Mouse (Mus musculus) forebrain, embryonic 12.5 days (tissue): ENCODE data around the gene Tapbp. TPM values are rescaled to one million over a fixed set of nuclear protein-coding genes. Genes with fewer than 3 reads are reported as not detected.
"Not testable (repeated sequence)": the region's sequence is repeated elsewhere in the genome, so short reads cannot be mapped to it uniquely, and the experiment has no call there.

Experiments used
- ATAC-seq: fragments of 200-750 bp; cut with Nextera tagmentation; 2 replicates; pipeline ENCODE4 v1.8.0; 2017; ENCODE audit warnings: moderate TSS enrichment; ENCODE audit not compliant: low FRiP score
- H3K27ac ChIP-seq: fragments of 300-500 bp; sonication (generic); 2 replicates; pipeline ENCODE4 v1.5.1; 2016; ENCODE audit warnings: mild to moderate bottlenecking
- H3K27me3 ChIP-seq: fragments of 300-500 bp; sonication (generic); 2 replicates; pipeline ENCODE4 v1.6.1; 2016; ENCODE audit warnings: mild to moderate bottlenecking
- H3K36me3 ChIP-seq: fragments of 300-500 bp; sonication (generic); replicated peaks from 2 replicates; pipeline ENCODE4 v1.6.1; 2016; ENCODE audit warnings: mild to moderate bottlenecking
- H3K4me1 ChIP-seq: fragments of 300-500 bp; sonication (generic); 2 replicates; pipeline ENCODE4 v1.6.1; 2016
- H3K4me2 ChIP-seq: fragments of 300-500 bp; sonication (generic); 2 replicates; pipeline ENCODE4 v1.6.1; 2016; ENCODE audit warnings: mild to moderate bottlenecking, moderate library complexity
- H3K4me3 ChIP-seq: fragments of 300-500 bp; sonication (generic); replicated peaks from 2 replicates; pipeline ENCODE4 v1.5.1; 2016; ENCODE audit warnings: mild to moderate bottlenecking
- H3K9ac ChIP-seq: fragments of 300-500 bp; sonication (generic); 2 replicates; pipeline ENCODE4 v1.6.1; 2016; ENCODE audit warnings: mild to moderate bottlenecking
- H3K9me3 ChIP-seq: fragments of 300-500 bp; sonication (generic); 2 replicates; pipeline ENCODE4 v1.6.1; 2016
- WGBS: fragments of 180-500 bp; shearing (Covaris S2); methylation state at CpG from one replicate; pipeline ENCODE4 v1.1.7; 2016; 5-methylcytosine and 5-hydroxymethylcytosine counted together
- polyA plus RNA-seq: library from polyadenylated mRNA; unstranded; fragments of >200 nt; fragmentation: Nextera tagmentation; extraction: Ambion mirVana; gene quantifications from 2 replicates; pipeline ENCODE4 v1.2.1, GENCODE M21; 2016

The Tapbp gene
- polyA plus RNA-seq, 1 experiment from 2014 or later: 19.5 TPM

DNA sequence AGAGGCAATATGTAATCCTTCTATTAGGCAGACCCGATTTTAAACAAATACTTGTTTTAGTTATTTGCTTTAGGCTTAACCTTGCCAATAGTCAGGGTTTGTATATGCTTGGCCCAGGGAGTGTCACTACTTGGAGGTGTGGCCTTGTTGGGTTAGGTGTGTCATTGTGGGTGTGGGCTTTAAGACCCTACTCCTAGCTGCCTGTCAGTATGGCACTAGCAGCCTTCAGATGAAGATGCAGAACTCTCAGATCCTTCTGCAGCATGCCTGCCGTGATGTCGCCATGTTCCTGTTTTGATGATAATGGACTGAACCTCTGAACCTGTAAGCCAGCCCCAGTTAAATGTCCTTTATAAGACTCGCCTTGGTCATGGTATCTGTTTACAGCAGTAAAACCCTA, 22.7 kb upstream of the Tapbp start:
- not testable (repeated sequence) for H3K9me3 ChIP-seq, H3K4me2 ChIP-seq, H3K4me3 ChIP-seq, H3K27me3 ChIP-seq, H3K36me3 ChIP-seq, H3K27ac ChIP-seq, ATAC-seq, H3K9ac ChIP-seq
- peaks cover 13% of the 10 kb centered on the region for H3K4me1 ChIP-seq
- 82% methylated on average over 4 of the region's 4 CpGs for WGBS

DNA sequence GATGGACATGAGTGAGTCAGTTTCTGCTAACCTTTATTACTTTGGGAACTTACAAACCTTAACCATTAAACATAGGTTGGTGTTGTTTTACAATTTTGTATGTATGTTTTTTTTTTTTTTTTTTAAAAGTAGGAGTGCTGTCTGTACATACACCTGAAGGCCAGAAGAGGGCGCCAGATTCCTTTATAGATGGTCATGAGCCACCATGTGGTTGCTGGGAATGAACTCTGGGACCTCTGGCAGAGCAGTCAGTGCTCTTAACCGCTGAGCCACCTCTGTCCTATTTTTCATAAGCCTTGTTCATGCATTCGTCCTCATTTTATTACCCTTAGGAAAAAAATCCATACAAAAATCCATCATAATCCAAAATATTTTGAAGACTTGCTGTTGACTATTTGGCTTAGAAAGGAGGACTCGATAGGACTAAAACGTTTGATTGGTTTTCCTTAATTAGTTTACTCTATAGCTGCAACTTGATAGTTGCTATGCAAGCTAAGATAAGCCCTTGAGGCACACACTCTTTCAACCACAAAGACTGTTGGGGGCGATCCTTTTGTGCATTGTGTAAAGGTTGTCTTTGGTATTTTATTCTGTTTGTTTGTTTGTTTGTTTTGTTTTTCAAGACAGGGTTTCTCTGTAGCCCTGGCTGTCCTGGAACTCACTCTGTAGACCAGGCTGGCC, 18.4 kb upstream of the Tapbp start:
- no peak for ATAC-seq
- H3K4me1 ChIP-seq: no peaks in the 10 kb centered on the region
- no peaks in the 10 kb centered on the region for H3K9me3 ChIP-seq
- no peak overlapping the region for H3K4me3 ChIP-seq
- no peak overlapping the region for H3K9ac ChIP-seq
- WGBS: 39% methylated on average over 6 of the region's 6 CpGs
- H3K27ac ChIP-seq: no peak overlapping the region
- H3K4me2 ChIP-seq: no peak overlapping the region
- no peaks in the 10 kb centered on the region; the same call in 1 of the 2 replicates for H3K27me3 ChIP-seq
- no peaks in the 10 kb centered on the region for H3K36me3 ChIP-seq

DNA sequence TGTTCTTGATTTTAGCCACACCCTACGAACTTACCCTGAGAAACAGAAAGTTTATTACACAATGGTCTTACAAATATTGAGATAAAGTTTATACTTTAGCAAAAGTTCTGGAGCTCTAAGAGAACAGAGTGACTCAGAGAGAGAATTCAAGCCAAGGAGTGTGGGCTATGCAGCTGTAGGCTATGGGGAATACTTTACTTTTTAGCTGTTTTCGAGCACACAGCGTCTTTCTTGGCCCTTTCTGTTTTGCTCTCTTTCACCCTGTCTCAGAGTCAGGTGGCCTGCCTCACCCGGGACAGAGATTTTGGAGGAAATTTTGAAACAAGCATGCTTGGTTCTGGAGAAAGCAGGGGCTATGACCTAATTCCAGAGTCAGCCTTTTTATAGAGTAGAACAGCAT, 17.5 kb upstream of the Tapbp start:
- not testable (repeated sequence) for ATAC-seq, H3K9me3 ChIP-seq, H3K27me3 ChIP-seq, H3K4me1 ChIP-seq, H3K36me3 ChIP-seq, H3K4me2 ChIP-seq, H3K27ac ChIP-seq, H3K4me3 ChIP-seq, H3K9ac ChIP-seq
- 80% methylated on average over 4 of the region's 4 CpGs for WGBS

DNA sequence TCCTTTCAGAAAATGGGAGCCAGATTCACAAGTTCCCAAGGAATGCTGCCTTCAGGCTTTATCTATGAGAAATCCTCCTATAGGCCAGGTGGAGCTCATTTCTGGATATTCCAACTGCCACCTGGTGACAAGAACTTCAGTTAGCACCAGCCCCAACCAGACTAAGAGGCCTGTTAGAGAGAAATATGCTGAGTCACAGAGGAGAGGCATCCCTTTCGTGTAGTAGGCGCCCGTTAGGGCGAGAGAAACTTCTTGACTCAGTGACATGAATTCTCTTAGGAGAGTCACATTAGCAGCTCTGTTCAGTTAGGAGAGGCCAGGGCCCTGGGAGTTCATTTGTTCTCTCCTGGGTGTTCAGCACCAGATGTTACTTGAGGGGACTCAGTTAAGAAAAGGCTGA, 16.1 kb upstream of the Tapbp start:
- no peaks in the 10 kb centered on the region; the same call in 1 of the 2 replicates for H3K27me3 ChIP-seq

DNA sequence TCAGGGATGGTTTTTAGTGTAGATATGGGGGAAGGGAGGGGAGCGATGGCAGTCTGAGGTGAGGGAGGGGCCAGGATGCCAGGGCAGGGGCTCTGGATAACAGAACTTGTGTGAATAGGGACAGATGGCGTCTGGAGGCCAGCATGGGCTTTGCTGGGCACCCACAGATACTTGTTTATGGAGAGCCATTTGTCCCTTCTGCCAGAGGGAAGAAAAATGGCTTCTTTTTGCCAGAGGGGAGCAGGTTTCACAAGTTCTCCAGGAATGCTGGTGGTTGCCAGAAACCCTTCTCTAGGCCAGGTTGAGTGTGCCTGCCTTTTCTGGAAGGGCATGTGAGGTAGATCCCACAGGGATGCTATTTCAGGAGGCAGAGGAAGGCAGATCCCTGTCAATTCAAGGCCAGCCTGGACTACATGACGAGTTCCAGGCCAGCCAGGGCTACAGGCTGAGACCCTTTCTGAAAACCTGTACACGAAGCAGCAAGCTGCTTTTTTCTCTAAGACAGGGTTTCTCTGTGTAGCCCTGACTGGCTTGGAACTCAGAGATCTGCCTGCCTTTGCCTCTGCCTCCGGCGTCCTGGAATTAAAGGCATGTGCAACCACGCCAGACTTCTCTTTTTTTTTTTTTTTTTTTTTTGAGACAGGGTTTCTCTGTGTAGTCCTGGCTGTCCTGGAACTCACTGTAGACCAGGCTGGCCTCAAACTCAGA, 15.3 kb upstream of the Tapbp start:
- Histone ChIP-seq H3K4me1 (no peaks in the 10 kb centered on the region), H3K4me2 (no peak overlapping the region), H3K9ac (0 out of 2 replicates have a peak overlapping the region, but pooled peaks have one; percentile 1), H3K27ac (no peak overlapping the region), H3K27me3 (no peaks in the 10 kb centered on the region), H3K4me3 (no peak overlapping the region), H3K9me3 (no peaks in the 10 kb centered on the region), H3K36me3 (no peaks in the 10 kb centered on the region)
- 74% methylated on average over 7 of the region's 7 CpGs for WGBS
- no peak for ATAC-seq

More for the DNA sequence above, 16.1 kb upstream of the Tapbp start:
- no peaks in the 10 kb centered on the region for H3K9me3 ChIP-seq
- no peaks in the 10 kb centered on the region for H3K36me3 ChIP-seq
- ATAC-seq: no peak
- H3K9ac ChIP-seq: no peak overlapping the region
- WGBS: 86% methylated on average over 4 of the region's 4 CpGs
- no peak overlapping the region for H3K27ac ChIP-seq
- H3K4me2 ChIP-seq: no peak overlapping the region
- H3K4me1 ChIP-seq: no peaks in the 10 kb centered on the region
- no peak overlapping the region for H3K4me3 ChIP-seq

DNA sequence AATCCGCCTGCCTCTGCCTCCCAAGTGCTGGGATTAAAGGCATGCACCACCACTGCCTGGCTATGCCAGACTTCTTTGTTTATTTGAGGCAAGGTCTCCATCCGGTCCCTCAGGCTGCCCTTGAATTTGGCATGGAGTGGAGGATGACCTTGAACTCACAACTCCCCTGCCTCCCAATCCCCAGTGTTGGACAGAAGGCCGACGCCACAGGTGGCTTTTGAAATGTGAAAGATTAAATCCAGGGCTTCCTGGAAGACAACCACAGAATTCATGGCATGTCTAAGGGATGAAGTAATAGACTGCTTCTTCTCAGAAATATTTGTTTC, 14.7 kb upstream of the Tapbp start:
- 89% methylated on average over 4 of the region's 4 CpGs for WGBS
- no peaks in the 10 kb centered on the region for H3K4me1 ChIP-seq
- H3K4me2 ChIP-seq: no peak overlapping the region
- no peak overlapping the region for H3K27ac ChIP-seq
- H3K9me3 ChIP-seq: no peaks in the 10 kb centered on the region
- no peaks in the 10 kb centered on the region for H3K36me3 ChIP-seq
- H3K4me3 ChIP-seq: no peak overlapping the region
- no peak for ATAC-seq
- no peaks in the 10 kb centered on the region for H3K27me3 ChIP-seq
- H3K9ac ChIP-seq: no peak overlapping the region

DNA sequence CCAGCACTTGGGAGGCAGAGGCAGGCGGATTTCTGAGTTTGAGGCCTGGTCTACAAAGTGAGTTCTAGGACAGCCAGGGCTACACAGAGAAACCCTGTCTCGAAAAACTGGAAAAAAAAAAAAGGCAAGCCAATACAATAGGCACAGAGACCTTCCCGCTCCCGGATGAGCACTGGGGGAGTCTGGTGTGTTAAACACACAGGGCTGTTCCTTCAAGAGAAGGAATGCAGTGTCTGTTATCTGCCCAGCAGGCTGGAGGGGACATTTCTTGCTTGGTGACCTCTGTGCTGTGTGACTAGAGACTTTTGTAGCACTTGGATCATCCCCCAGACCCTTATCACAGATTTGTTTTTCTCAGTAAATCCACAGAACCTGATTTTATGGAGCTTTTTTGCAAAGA, 14.0 kb upstream of the Tapbp start:
- no peak for ATAC-seq
- WGBS: 78% methylated on average over 4 of the region's 4 CpGs
- no peaks in the 10 kb centered on the region for H3K9me3 ChIP-seq
- no peak overlapping the region for H3K4me3 ChIP-seq
- H3K9ac ChIP-seq: no peak overlapping the region
- no peak overlapping the region for H3K4me2 ChIP-seq
- no peaks in the 10 kb centered on the region for H3K36me3 ChIP-seq
- no peaks in the 10 kb centered on the region for H3K27me3 ChIP-seq
- no peaks in the 10 kb centered on the region for H3K4me1 ChIP-seq
- H3K27ac ChIP-seq: no peak overlapping the region

DNA sequence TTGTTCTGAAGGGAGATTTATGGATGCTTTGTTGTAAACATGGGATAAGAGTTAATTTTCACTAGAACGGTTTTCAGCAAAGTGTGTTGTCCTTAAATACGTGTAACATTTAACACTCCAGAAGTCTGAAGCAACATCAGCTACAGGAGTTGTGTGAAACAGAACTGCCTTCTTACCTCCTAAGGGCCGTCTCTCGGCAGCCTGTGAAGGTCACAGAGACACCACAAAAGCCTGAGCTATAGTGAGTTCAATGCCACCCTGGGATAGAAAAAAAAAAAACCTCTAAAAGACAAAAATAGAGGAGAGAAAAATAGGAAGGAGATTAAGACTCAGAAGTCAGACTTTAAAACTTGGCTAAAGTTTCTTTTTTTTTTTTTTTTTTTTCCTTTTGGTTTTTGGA, 13.6 kb upstream of the Tapbp start:
- H3K4me3 ChIP-seq: no peak overlapping the region
- 75% methylated on average over 4 of the region's 4 CpGs for WGBS
- H3K4me2 ChIP-seq: no peak overlapping the region
- no peaks in the 10 kb centered on the region for H3K4me1 ChIP-seq
- H3K9me3 ChIP-seq: no peaks in the 10 kb centered on the region
- no peaks in the 10 kb centered on the region for H3K27me3 ChIP-seq
- no peak overlapping the region for H3K9ac ChIP-seq
- no peak overlapping the region for H3K27ac ChIP-seq
- H3K36me3 ChIP-seq: no peaks in the 10 kb centered on the region
- ATAC-seq: no peak

DNA sequence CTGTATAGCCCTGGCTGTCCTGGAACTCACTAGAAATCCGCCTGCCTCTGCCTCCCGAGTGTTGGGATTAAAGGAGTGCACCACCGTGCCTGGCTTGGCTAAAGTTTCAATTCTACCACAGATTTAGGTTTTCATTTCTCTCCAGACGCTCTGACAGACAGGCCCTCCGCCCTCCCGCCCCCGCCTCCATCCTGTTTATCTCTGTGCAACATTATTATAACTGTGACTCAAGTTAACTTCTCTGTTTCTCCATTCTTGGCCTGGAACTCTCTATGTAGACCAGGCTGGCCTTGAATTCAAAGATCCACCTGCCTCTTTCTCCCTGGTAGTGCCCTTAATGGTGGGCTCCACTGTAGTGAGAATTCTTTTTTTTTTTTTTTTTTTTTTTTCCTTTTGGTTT, 13.2 kb upstream of the Tapbp start:
- 90% methylated on average over 7 of the region's 7 CpGs for WGBS
- H3K27ac ChIP-seq: no peak overlapping the region
- H3K27me3 ChIP-seq: no peaks in the 10 kb centered on the region
- ATAC-seq: no peak
- no peak overlapping the region for H3K4me2 ChIP-seq
- no peaks in the 10 kb centered on the region for H3K9me3 ChIP-seq
- no peak overlapping the region for H3K9ac ChIP-seq
- no peaks in the 10 kb centered on the region for H3K36me3 ChIP-seq
- H3K4me1 ChIP-seq: 0 out of 2 replicates have a peak, but pooled peaks cover under 1% of the 10 kb centered on the region
- H3K4me3 ChIP-seq: no peak overlapping the region

DNA sequence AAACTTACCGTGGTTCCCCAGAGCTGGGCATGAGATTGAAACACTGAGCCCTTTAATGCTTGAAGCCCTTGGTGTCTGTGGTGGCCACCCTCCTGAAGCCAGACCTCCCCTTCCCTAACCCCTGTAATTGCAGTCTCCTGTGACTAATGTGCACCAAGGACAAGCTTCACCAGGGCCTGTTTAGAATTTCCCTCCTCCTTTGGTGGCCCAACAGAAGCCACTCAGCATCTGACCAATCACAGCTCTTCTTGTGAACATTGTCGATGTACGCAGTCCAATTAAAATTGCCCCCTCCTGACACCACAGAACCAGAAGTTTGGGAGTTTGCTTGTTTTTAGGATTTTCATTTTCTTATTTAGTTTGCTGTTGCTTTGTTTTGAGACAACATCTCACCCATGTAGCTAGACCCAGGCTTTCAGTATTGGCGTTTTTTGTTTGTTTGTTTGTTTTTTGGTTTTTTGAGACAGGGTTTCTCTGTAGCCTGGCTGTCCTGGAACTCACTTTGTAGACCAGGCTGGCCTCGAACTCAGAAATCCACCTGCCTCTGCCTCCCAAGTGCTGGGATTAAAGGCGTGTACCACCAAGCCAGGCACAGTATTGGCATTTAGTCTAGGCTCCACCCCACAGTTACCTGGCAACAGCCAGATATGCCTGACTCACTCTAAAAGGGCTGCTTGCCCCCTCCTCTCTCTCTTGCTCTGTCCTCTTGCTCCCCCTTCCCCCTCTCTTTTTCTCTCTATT, 11.6 kb upstream of the Tapbp start:
- H3K27me3 ChIP-seq, H3K36me3 ChIP-seq, ATAC-seq, H3K4me2 ChIP-seq, H3K9ac ChIP-seq, H3K27ac ChIP-seq, H3K9me3 ChIP-seq, H3K4me3 ChIP-seq: not testable (repeated sequence)
- 81% methylated on average over 6 of the region's 6 CpGs for WGBS
- H3K4me1 ChIP-seq: peaks cover 11% of the 10 kb centered on the region

DNA sequence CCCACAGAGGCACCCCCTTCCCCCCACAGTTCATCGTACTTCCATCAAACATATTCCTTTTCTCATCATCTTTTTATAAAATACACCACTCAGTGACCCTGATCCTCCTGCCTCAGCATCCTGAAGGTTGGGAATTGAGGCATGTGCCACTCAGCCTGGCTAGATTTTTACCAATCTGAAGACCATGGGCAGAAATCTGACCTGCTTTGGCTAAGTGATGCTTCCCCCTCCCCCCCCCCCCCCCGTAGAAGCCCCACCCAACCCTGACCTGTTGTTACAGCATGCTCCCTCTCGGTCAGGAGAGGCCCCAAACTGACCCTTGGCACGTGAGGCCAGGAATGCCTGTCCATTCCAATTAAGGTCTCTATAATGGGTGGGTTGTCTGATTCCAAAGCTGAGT, 10.9 kb upstream of the Tapbp start, which contains the start of gene Platr17:
TSS of gene Platr17 (plus strand) at position 301 of the 400 bp plus-strand sequence.
- not testable (repeated sequence) for H3K4me3 ChIP-seq, ATAC-seq, H3K36me3 ChIP-seq, H3K27me3 ChIP-seq, H3K9me3 ChIP-seq, H3K27ac ChIP-seq, H3K4me2 ChIP-seq, H3K9ac ChIP-seq
- H3K4me1 ChIP-seq: peaks cover 12% of the 10 kb centered on the region
- 32% methylated on average over 3 of the region's 4 CpGs for WGBS

DNA sequence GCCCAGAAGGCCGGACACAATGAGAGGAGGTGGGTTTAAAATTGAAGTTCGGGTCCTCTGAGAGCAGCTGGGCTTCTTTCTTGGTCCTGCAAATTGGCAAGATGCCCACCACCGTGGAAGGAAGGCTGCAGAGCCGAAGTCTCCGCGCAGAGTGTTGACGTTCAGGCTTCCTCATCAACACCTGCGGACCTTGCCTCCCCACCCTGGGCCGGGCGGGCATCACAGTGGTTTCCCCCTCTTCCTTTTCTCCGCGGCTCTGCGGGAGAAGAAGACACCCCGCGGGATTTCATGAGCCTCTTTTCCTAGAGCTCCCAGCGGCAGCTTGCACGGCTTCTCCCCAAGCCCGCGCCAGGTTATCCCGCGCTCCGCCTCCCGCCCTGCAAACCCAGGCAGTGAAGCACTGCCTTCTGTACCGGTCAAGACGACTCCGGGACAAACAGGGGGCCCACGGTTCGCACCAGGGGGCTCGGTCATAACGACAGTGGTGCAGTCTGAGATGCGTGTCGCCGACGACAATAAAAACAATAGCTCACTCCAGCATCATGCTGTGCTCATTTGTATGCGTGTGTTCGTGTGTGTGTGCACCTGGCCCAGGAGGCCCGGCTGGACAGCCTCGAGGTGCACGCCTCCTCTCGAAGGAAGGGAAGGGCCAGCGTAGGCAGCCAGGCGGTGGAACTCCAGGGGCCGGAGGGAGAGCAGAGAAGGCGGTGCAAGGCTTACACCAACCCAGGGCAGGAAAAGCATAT, 7.2 kb upstream of the Tapbp start:
- Histone ChIP-seq H3K4me1 (peaks cover 24% of the 10 kb centered on the region), H3K4me3 (peak overlapping the region; percentile 84), H3K27ac (peak overlapping the region; percentile 91), H3K9me3 (no peaks in the 10 kb centered on the region), H3K4me2 (peak overlapping the region; percentile 99), H3K9ac (peak overlapping the region; percentile 87), H3K36me3 (peaks cover 24% of the 10 kb centered on the region), H3K27me3 (no peaks in the 10 kb centered on the region)
- ATAC-seq: peak; percentile 67
- WGBS: under 1% methylated on average over 44 of the region's 44 CpGs
